Mouse (Mus musculus) cortical plate, adult 2 months (tissue): ENCODE measurements around the gene Adcy5.

Source experiments
- CTCF ChIP-seq: fragments of 200-500 bp; IDR thresholded peaks from 2 replicates; pipeline ENCODE4 v1.5.1; 2011; ENCODE audit warnings: mild to moderate bottlenecking, control low read depth, low read length; ENCODE audit not compliant: insufficient read depth; ENCODE audit errors: extremely low read depth
- POLR2A ChIP-seq: fragments of 200-500 bp; IDR thresholded peaks from 2 replicates; pipeline ENCODE4 v1.6.1; 2011; ENCODE audit warnings: mild to moderate bottlenecking, low read length, control low read depth; ENCODE audit not compliant: insufficient read depth; ENCODE audit errors: extremely low read depth

- no peak for TF ChIP-seq CTCF
- TF ChIP-seq POLR2A: no peak
Measured at GRCm38 (mm10) chr16:35237091-35237490, 82.4 kb downstream of the Adcy5 start.
